Mouse (Mus musculus) brain, adult 2 months (tissue): ENCODE data around the gene Gm3285.
A peak's percentile ranks its signal among the peaks of the same experiment; 100 is the strongest.

Experiments
- DNase-seq: peaks from one replicate; pipeline ENCODE4 v3.0.0; 2011; ENCODE audit warnings: low read depth, low spot score

Gene Gm3285

GRCm38 (mm10) chr10:77900126-77900525, 38.4 kb downstream of the Gm3285 start:
- DNase-seq = no peak

- DNase-seq = no peak
These were observed 39.4 kb downstream of the Gm3285 start for GRCm38 (mm10) chr10:77900903-77901818.

DNA sequence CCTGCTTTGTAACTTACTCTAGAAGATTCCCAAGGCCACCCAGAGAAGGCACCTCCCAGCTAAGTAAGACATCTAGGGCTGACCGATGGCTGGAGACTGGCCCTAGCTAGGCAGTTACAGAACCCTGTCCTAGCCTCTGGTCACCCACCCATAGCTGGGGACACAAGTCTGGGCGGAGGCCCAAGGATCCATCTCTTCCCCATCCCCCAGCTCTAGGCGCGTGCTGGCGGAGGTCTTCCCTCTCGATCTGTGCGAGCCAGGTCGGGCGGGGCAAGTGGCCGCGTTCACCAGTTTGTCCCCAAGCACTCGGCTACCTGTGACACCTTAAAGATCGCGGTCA, 40.1 kb downstream of the Gm3285 start:
- peak; percentile 26 for DNase-seq

DNA sequence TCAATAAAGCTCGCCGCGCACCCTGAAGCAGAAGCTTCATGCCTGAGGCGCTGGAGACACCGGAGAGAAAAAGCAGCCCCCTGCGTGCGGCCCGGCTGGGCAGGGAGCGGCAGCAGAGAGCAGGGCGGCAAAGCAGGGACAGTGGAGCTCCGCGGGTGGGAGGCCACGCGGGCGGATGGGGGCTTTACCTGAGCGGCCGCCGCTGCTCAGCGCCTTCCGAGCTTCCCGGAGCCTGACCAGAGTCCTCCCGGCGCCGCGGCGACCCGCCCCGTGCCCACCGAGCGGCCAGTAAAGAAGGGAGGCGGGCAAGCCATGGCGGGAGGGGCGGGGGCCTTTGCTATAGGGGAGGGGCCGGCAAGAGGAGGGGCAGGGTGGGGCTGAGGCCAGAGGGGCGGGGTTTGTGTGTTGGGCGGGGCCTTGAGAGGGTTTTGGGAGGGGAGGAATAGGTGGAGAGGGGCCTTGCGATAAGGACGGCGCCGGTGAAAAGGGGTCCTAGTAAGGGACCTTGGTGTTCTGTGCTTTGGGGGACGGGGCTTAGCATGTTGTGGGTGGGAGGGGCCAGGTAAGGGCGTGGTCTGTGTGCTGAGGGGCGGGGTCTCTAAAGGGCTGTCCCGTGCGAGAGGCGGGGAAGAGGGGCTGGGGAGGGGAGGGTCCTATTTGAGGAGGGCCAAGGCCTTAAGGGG, 40.6 kb downstream of the Gm3285 start, which contains the start of gene Lrrc3:
Gene Lrrc3 (minus strand): TSS at position 326 of the 683 bp plus-strand sequence.
- peak; percentile 65 for DNase-seq

DNA sequence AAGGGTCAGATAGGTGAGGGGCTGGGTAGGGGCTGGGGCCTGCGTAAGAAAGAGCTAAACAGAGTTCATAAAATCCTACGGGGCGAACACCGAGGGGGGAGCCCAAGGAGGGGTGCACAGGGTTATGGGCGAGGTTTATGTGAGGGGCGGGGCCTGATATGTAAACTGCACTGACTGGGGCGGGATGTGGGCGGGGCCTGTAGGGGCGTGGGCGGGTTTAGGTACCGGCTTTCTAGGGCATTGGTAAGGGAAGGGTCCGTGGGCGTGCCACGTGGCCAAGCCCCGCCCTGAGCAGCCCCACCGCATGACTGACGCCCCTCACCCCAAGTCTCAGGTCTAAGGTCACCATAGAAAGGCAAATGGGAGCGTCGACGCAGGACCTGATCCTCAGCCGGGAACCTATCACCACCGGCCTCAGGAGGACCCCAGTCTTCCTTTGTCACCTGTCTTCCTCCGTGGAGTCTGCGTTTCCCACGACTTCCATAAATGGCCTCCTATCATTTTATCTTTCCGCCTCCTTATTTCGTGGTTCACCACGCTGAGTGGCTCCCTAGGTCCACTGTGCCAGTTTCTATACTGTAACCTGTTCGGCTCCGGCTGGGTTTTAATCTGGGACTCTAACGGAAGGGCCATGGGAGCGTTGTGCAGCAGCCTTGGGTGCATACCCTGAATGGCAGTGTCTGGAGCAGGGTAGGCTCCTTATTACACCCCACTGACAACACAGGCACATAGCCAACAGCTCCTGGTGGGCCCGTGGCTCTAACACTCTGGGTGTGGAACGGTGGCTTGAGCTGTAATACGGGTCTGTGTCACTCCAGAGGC, 41.3 kb downstream of the Gm3285 start:
- peak; percentile 88 for DNase-seq
